Mouse (Mus musculus): ENCODE data around the gene Zfp592.

DNA sequence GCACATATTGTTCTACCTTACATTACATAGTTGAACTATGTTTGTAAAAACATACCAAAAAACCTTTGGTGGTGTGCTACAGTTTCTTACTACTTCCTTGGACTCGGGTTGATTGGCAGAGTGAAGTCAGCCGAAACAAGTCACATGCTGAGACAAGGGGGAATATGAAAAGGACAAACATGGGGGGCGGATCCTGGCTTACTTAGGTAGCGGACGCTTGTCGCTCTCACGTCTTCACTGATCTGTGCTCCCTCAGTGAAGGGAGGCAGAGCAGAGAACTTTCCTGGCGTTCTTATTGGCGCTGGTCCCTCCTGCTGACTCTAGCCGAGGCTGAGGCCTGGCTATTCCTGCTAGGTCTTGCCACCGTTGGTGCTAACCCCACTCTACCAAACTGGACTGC, 26.8 kb downstream of the Zfp592 start:
- TF ChIP-seq GATA1 (IDR thresholded peaks at IDR 0.05; ENCODE audit: low read length) = no peak
- no peak for TF ChIP-seq TAL1 (IDR thresholded peaks at IDR 0.05; ENCODE audit: low read length)
